Mouse (Mus musculus) erythroid progenitor cell, adult 5-6 weeks (primary cell): ENCODE measurements around the gene Trp53tg5. TPM values are rescaled to one million over a fixed set of nuclear protein-coding genes. Genes with fewer than 3 reads are reported as not detected.

ENCODE experiments used
- ATAC-seq: replicated peaks from 2 replicates; pipeline ENCODE4 v1.8.0; 2016; ENCODE audit warnings: moderate number of reproducible peaks, mild to moderate bottlenecking, moderate TSS enrichment, inconsistent platforms; ENCODE audit not compliant: poor library complexity, low FRiP score, severe bottlenecking
- total RNA-seq, 2 experiments: library from RNA; stranded (forward) in 1 of 2; stranded (reverse) in 1 of 2; fragments of 150-400 nt in 1 of 2; fragments of 186-747, 209-891 nt in 1 of 2; gene quantifications; 2 replicates each; pipeline versions ENCODE4 v1.2.3 to v1.2.4; 2015 to 2017; ENCODE audit warnings: low replicate concordance in 2 of 2

Trp53tg5 gene
- total RNA-seq, 2 experiments from 2014 or later: not detected

- ATAC-seq: peak; percentile 100
These were observed 23.5 kb upstream of the Trp53tg5 start, which contains the start of gene Pigt for GRCm38 (mm10) chr2:164496847-164497690. Pigt (plus strand) TSS chr2:164497520.

- no peak for ATAC-seq
These were observed 22.8 kb upstream of the Trp53tg5 start for GRCm38 (mm10) chr2:164496331-164496730.

GRCm38 (mm10) chr2:164494126-164494525, 20.6 kb upstream of the Trp53tg5 start:
- no peak for ATAC-seq

GRCm38 (mm10) chr2:164487812-164488211, 14.3 kb upstream of the Trp53tg5 start:
- no peak for ATAC-seq

GRCm38 (mm10) chr2:164487115-164487527, 13.6 kb upstream of the Trp53tg5 start:
- ATAC-seq: no peak

GRCm38 (mm10) chr2:164486258-164487114, 13.0 kb upstream of the Trp53tg5 start:
- no peak for ATAC-seq

GRCm38 (mm10) chr2:164485681-164486257, 12.2 kb upstream of the Trp53tg5 start, which contains the start of gene Dbndd2:
Dbndd2 (plus strand) TSS chr2:164486106.
- ATAC-seq: 0 out of 2 replicates have a peak, but pooled peaks have one; percentile 26

- ATAC-seq: no peak
These were observed 3.3 kb downstream of the Trp53tg5 start for GRCm38 (mm10) chr2:164470254-164470653.

- no peak for ATAC-seq
These were observed 6.7 kb downstream of the Trp53tg5 start for GRCm38 (mm10) chr2:164466787-164467186.

GRCm38 (mm10) chr2:164465161-164465560, 8.4 kb downstream of the Trp53tg5 start:
- ATAC-seq: no peak

GRCm38 (mm10) chr2:164460745-164461551, 12.6 kb downstream of the Trp53tg5 start, which contains the start of gene Gm20458:
Gm20458 (plus strand) TSS chr2:164460967.
- ATAC-seq: peak; percentile 98

GRCm38 (mm10) chr2:164458535-164458934, 15.0 kb downstream of the Trp53tg5 start:
- ATAC-seq: no peak

GRCm38 (mm10) chr2:164457942-164458341, 15.6 kb downstream of the Trp53tg5 start:
- ATAC-seq: no peak

- no peak for ATAC-seq
These were observed 16.6 kb downstream of the Trp53tg5 start, which contains the start of gene Sys1 for GRCm38 (mm10) chr2:164456864-164457300. Sys1 (plus strand) TSS chr2:164456964.

GRCm38 (mm10) chr2:164456413-164456812, 17.1 kb downstream of the Trp53tg5 start:
- ATAC-seq: no peak

- no peak for ATAC-seq
These were observed 17.9 kb downstream of the Trp53tg5 start for GRCm38 (mm10) chr2:164455421-164456190.

- ATAC-seq: no peak
These were observed 18.7 kb downstream of the Trp53tg5 start for GRCm38 (mm10) chr2:164454846-164455245.

- no peak for ATAC-seq
These were observed 19.5 kb downstream of the Trp53tg5 start for GRCm38 (mm10) chr2:164453887-164454500.
